Mouse (Mus musculus): ENCODE measurements at regions not wholly inside any gene's neighbourhood (a gene's known extent, or its start where the extent isn't known, plus 50 kb on each side); places are given as distances from the start of the nearest gene placed in this dataset.

DNA sequence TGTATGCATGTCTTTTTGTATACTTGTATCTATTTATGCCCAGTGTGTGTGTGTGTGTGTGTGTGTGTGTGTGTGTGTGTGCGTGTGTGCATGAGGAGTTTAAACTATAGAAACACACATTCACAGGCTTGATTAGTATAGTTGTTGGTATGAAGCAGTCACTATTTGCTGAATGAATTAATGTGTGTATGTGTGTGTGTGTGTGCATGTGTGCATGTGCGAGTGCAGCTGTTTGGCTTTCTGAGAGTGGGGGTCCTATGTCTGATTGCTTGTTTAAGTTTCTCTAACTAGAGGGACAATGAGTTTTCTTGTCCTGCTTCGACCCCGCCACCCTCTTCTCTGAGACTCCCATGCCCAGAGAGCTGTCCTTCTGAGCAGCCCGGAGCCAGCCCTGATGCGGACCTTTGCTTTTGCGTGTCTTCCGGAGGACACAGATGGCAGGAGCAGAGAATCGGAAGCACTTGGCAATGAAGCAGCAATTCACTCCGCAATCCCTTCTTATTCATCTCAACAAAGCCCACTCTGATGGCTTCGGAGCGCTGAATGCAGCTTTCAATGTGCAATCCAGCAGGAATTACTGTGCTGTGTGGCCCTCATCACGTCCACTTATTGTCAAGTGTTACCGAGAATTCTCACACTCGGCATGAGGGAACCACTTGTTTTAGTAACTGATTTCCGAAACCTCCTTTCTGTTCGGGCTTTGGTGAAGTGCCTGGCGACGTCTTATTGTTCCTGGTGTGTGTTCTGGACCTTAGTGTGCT, 286.4 kb downstream of the Dhx35 start:
- H3K4me1 ChIP-seq (ENCODE audit: control insufficient read depth, insufficient read depth, low read length) = no peaks in the 10 kb centered on the region
- TF ChIP-seq CTCF (IDR thresholded peaks at IDR 0.05; ENCODE audit: extremely low read depth, insufficient read depth, low read length) (no peak), POLR2A (IDR thresholded peaks at IDR 0.05; ENCODE audit: extremely low read depth, insufficient read depth, low read length) (no peak)
- no peak overlapping the region for H3K27ac ChIP-seq (ENCODE audit: insufficient read depth, low read length)
- H3K4me3 ChIP-seq (ENCODE audit: insufficient read depth, low read length) = no peak overlapping the region; the same call in 1 of the 2 replicates

DNA sequence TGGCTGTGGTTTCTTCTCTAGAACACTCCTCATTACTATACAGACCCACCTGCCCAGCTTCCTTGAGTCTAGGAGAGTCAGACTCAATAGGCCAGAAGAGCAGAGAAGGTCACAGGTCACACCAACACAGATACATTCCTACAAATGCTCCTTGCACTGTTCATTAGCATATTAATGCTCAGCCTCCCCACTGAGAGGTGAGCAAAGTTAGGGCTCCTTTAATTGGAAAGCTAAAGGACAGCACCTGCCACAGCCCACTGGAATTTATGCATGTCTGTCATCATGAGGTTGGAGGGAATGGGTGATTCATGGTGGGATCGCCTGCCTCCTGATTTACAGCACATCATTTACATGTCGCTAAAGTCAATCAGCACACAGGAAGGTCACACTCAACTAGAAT, 292.2 kb downstream of the Dhx35 start:
- H3K27ac ChIP-seq (ENCODE audit: insufficient read depth, low read length) = no peak overlapping the region
- H3K4me3 ChIP-seq (ENCODE audit: insufficient read depth, low read length) = no peak overlapping the region
- no peaks in the 10 kb centered on the region for H3K4me1 ChIP-seq (ENCODE audit: control insufficient read depth, insufficient read depth, low read length)
- TF ChIP-seq CTCF (IDR thresholded peaks at IDR 0.05; ENCODE audit: extremely low read depth, insufficient read depth, low read length) = no peak
- TF ChIP-seq POLR2A (IDR thresholded peaks at IDR 0.05; ENCODE audit: extremely low read depth, insufficient read depth, low read length) = no peak

DNA sequence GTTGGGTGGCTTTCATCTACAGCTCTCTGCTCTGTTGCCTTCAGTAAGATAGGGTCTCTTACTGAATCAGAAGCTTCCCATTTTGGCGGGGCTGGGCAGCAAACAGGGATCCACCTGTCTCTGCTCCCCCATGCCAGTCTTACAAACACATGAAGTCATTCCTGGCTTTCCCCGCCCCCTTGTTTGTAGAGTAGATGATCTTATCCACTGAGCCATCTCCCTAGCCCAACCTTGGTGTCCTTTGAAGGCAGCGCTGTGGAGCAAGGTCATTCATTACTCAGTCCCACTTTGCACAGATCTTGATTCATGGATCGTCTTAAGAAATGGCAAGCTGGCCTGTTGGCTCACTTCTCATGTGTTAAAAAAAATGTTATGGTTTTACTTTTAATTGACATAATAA, 293.6 kb downstream of the Dhx35 start:
- Histone ChIP-seq H3K27ac (ENCODE audit: insufficient read depth, low read length) (no peak overlapping the region), H3K4me1 (ENCODE audit: control insufficient read depth, insufficient read depth, low read length) (no peaks in the 10 kb centered on the region), H3K4me3 (ENCODE audit: insufficient read depth, low read length) (no peak overlapping the region)
- TF ChIP-seq CTCF (IDR thresholded peaks at IDR 0.05; ENCODE audit: extremely low read depth, insufficient read depth, low read length) = no peak
- TF ChIP-seq POLR2A (IDR thresholded peaks at IDR 0.05; ENCODE audit: extremely low read depth, insufficient read depth, low read length) = no peak

DNA sequence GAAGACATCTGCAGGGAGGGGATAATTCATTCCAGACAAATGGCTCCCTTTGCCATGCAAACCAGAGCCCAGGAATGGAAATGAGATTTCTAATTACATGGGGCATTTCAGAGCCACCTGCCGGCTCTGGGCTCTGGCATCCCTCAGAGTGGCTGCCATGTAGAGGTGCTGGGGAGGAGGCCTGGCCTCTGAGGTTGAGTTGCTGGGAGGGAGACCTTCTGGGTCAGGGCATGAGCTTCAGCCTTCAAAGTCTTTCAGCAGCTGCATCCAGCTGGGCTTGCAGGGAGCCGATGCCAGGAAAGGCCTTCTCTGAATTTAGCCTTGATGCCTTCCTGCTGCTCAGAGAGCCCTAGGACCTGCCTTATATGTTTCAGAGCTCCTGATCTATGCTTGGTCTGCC, 302.1 kb downstream of the Dhx35 start:
- H3K27ac ChIP-seq (ENCODE audit: insufficient read depth, low read length) = no peak overlapping the region
- no peak for TF ChIP-seq CTCF (IDR thresholded peaks at IDR 0.05; ENCODE audit: extremely low read depth, insufficient read depth, low read length)
- TF ChIP-seq POLR2A (IDR thresholded peaks at IDR 0.05; ENCODE audit: extremely low read depth, insufficient read depth, low read length) = no peak
- no peaks in the 10 kb centered on the region for H3K4me1 ChIP-seq (ENCODE audit: control insufficient read depth, insufficient read depth, low read length)
- H3K4me3 ChIP-seq (ENCODE audit: insufficient read depth, low read length) = no peak overlapping the region

DNA sequence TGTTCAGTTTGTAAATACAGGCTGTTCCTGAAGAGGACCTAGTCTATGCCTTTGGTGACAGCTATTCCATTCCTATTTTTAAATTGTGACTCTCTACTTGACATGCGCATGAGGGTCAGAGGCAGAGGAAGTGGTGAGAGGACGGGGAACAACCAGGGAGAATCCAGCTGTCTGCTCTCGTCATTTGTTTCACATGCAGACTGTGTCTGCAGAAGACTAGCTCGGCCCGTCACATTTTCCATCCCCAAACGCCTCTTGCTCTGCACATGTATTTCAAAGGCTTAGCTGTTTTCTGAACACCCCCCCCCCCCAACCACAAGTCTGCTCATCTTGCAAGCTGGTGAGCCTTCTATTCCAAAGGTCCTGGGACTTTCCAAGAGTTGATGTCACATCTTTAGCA, 339.4 kb downstream of the Dhx35 start:
- no peaks in the 10 kb centered on the region for H3K4me1 ChIP-seq (ENCODE audit: control insufficient read depth, insufficient read depth, low read length)
- no peak for TF ChIP-seq CTCF (IDR thresholded peaks at IDR 0.05; ENCODE audit: extremely low read depth, insufficient read depth, low read length)
- no peak overlapping the region for H3K27ac ChIP-seq (ENCODE audit: insufficient read depth, low read length)

DNA sequence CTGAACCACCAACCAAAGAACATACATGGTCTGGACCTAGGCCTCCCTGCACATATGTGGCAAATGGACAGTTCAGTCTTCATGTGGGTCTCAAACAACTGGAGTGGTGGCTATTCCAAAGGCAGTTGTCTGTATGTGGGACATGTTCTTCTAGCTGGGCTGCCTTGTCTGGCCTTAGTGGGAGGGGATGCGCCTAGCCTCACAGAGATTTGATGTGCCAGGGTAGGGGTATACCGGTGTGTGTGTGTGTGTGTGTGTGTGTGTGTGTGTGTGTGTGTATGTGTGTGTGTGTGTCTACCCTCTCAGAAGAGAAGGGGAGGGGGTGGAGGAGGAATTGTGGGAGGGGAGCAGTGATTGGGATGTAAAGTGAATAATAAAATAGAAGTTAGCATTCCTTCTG, 344.0 kb downstream of the Dhx35 start:
- H3K27ac ChIP-seq (ENCODE audit: insufficient read depth, low read length) = no peak overlapping the region
- no peaks in the 10 kb centered on the region for H3K4me1 ChIP-seq (ENCODE audit: control insufficient read depth, insufficient read depth, low read length)
- TF ChIP-seq CTCF (IDR thresholded peaks at IDR 0.05; ENCODE audit: extremely low read depth, insufficient read depth, low read length) = no peak
- no peak for TF ChIP-seq POLR2A (IDR thresholded peaks at IDR 0.05; ENCODE audit: extremely low read depth, insufficient read depth, low read length)
- no peak overlapping the region for H3K4me3 ChIP-seq (ENCODE audit: insufficient read depth, low read length)

More for the DNA sequence above, 339.4 kb downstream of the Dhx35 start:
- no peak overlapping the region for H3K4me3 ChIP-seq (ENCODE audit: insufficient read depth, low read length)

DNA sequence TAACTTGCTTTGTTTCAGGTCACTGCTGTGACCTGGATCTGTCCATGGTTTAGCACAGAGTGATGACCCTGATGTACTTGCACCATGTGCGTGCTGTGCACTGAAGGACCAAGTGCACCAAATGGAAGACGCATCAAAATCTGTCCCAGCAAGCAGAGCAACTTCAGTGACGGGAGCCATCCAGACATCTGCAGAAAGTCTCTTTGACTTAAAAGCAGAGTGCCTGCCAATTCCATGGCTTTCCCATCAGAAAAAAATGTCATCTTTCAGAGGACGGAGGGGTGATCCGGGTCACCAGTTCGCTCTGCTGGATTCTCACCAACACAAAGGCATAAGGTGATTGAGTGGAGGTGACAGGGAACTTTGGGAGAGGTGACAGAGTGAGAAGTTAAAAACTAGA, 351.4 kb downstream of the Dhx35 start:
- TF ChIP-seq POLR2A (IDR thresholded peaks at IDR 0.05; ENCODE audit: extremely low read depth, insufficient read depth, low read length) (no peak), CTCF (IDR thresholded peaks at IDR 0.05; ENCODE audit: extremely low read depth, insufficient read depth, low read length) (no peak)
- H3K4me3 ChIP-seq (ENCODE audit: insufficient read depth, low read length) = no peak overlapping the region
- H3K27ac ChIP-seq (ENCODE audit: insufficient read depth, low read length) = no peak overlapping the region
- H3K4me1 ChIP-seq (ENCODE audit: control insufficient read depth, insufficient read depth, low read length) = no peaks in the 10 kb centered on the region

DNA sequence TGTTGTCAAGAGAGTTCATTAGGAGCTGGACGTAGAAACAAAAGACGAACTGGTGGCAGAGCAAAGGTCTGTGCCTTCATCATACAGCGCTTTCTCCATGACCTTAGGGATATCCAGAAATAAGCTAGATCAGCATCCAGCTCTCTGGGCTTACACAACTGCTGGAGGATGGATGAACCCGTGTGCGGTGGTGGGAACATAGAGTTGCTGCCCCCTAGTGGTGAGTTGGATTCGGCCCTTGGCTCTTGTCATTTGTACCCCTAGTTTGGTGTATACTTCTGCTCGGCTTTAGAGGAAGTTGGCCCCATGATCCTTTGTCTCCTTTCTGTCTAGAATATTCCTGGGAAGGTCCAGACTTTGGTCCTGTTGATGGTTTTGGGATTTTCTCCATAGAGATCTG, 369.4 kb downstream of the Dhx35 start:
- Histone ChIP-seq H3K4me3 (ENCODE audit: insufficient read depth, low read length) (no peak overlapping the region), H3K4me1 (ENCODE audit: control insufficient read depth, insufficient read depth, low read length) (no peaks in the 10 kb centered on the region), H3K27ac (ENCODE audit: insufficient read depth, low read length) (no peak overlapping the region)
- TF ChIP-seq POLR2A (IDR thresholded peaks at IDR 0.05; ENCODE audit: extremely low read depth, insufficient read depth, low read length) (no peak), CTCF (IDR thresholded peaks at IDR 0.05; ENCODE audit: extremely low read depth, insufficient read depth, low read length) (peak; percentile 67)

DNA sequence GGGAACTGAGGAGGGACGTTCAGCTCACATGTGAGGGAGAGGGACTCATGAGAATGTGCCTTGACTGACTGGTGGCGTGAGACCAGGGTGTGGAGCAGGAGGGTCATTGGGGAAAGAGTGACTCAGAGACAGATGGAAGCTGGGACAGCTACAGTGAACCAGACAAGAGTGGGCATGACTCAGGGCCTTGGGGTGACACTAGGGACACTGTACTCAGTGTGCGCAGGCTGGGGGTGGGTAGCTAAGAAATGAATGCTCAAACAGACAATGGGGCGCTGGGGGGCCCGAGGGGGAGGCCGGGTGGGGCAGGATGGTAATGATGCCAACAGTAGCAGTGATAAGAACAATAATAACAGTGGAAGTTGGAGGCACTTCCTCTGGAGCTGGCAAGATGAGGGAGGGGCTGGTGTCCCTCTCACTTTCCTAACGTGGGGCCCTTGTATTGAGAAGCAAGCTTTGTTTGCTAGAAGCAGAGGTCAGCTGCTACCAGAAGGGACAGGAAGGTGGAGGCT, 374.0 kb downstream of the Dhx35 start:
- Histone ChIP-seq H3K4me3 (ENCODE audit: insufficient read depth, low read length) (no peak overlapping the region), H3K27ac (ENCODE audit: insufficient read depth, low read length) (no peak overlapping the region), H3K4me1 (ENCODE audit: control insufficient read depth, insufficient read depth, low read length) (no peaks in the 10 kb centered on the region)
- TF ChIP-seq POLR2A (IDR thresholded peaks at IDR 0.05; ENCODE audit: extremely low read depth, insufficient read depth, low read length) (no peak), CTCF (IDR thresholded peaks at IDR 0.05; ENCODE audit: extremely low read depth, insufficient read depth, low read length) (no peak)

DNA sequence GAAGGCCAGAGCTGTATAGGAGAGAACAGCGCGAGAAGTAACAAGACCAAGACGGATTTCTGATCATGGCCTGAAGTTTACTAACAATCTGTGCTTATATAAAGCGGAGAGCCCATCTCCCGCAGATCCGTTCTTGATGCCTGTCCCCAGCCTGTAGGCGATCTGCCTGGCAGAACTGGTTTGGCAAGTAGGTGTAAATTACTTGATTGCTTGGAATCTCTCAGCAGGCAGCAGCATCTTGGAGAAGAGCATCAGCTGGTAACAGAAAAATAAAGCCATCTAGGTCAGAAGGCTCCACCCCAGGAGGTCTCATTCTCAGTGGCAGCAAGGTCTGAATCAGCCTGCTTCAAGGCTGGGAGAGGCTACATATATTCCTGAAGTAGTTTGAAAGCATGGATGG, 401.5 kb downstream of the Dhx35 start:
- Histone ChIP-seq H3K4me1 (ENCODE audit: control insufficient read depth, insufficient read depth, low read length) (no peaks in the 10 kb centered on the region), H3K27ac (ENCODE audit: insufficient read depth, low read length) (no peak overlapping the region), H3K4me3 (ENCODE audit: insufficient read depth, low read length) (no peak overlapping the region)
- TF ChIP-seq CTCF (IDR thresholded peaks at IDR 0.05; ENCODE audit: extremely low read depth, insufficient read depth, low read length) (no peak), POLR2A (IDR thresholded peaks at IDR 0.05; ENCODE audit: extremely low read depth, insufficient read depth, low read length) (no peak)

Data from cortical plate, adult 2 months (tissue).